10 mouse cellular contexts compared by ENCODE assay signal in genomic region chr5:99715281-99715744, GRCm38 (mm10). TPM values are rescaled to one million over a fixed set of nuclear protein-coding genes. Genes with fewer than 3 reads are reported as not detected.
DNase-seq lines count a peak whose midpoint lies in the region; ATAC-seq and TF ChIP-seq lines count a peak whose summit lies in the region.
"Had no signal": no experiment of that assay in that cellular context is flagged by ENCODE, and none has a peak within 500 bp of the region (broad histone marks: within the 10 kb centered on the region; RNA-seq: fewer than 3 reads in every experiment).

No protein-coding gene starts in this region.

- no peak for TF ChIP-seq CTCF in cerebellum, adult 2 months (IDR thresholded peaks at IDR 0.05; ENCODE audit: borderline replicate concordance, insufficient read depth, low read depth, low read length)
- no peak for TF ChIP-seq CTCF in layer of hippocampus, adult 2 months (conservative IDR thresholded peaks at IDR 0.05)

- 3% methylated on average over 5 of the region's 5 CpGs for WGBS in cerebellum, adult 2 months
- WGBS in midbrain, embryonic 14.5 days = 53% methylated on average over 5 of the region's 5 CpGs
- WGBS in liver, embryonic 12.5 days (ENCODE audit: insufficient replicate concordance) = 64% methylated on average over 5 of the region's 5 CpGs

- no peaks in the 10 kb centered on the region for H3K27me3 ChIP-seq in cerebellum, adult 2 months (ENCODE audit: control insufficient read depth, insufficient read depth, low read length)
- no peaks in the 10 kb centered on the region for H3K27me3 ChIP-seq in midbrain, embryonic 14.5 days (ENCODE audit: control insufficient read depth, insufficient read depth, low read length)
- no peaks in the 10 kb centered on the region for H3K27me3 ChIP-seq in liver, embryonic 12.5 days (replicated peaks)
- H3K27me3 ChIP-seq: embryonic facial prominence, embryonic 15.5 days had no signal

- peaks cover 5% of the 10 kb centered on the region; the same call in 1 of the 2 replicates for H3K4me1 ChIP-seq in cerebellum, adult 2 months (ENCODE audit: control insufficient read depth, insufficient read depth, low read length)
- H3K4me1 ChIP-seq in midbrain, embryonic 14.5 days (ENCODE audit: control insufficient read depth, insufficient read depth, low read length) = peaks cover 11% of the 10 kb centered on the region; the same call in 1 of the 2 replicates
- no peaks in the 10 kb centered on the region for H3K4me1 ChIP-seq in liver, embryonic 12.5 days

- no peaks in the 10 kb centered on the region for H3K36me3 ChIP-seq in midbrain, embryonic 14.5 days (ENCODE audit: control insufficient read depth, insufficient read depth, low read length)
- no peaks in the 10 kb centered on the region for H3K36me3 ChIP-seq in liver, embryonic 12.5 days
- H3K36me3 ChIP-seq: embryonic facial prominence, embryonic 15.5 days had no signal

- H3K9ac ChIP-seq in midbrain, embryonic 14.5 days (replicated peaks; ENCODE audit: low read length) = peak overlapping the region; percentile 14; the same call in 1 of the 2 replicates
- no peak overlapping the region for H3K9ac ChIP-seq in liver, embryonic 12.5 days
- H3K9ac ChIP-seq: embryonic facial prominence, embryonic 15.5 days; liver, postnatal 0 days had no signal

- 0 out of 2 replicates have a peak overlapping the region, but pooled peaks have one; percentile 10 for H3K4me2 ChIP-seq in midbrain, embryonic 14.5 days (ENCODE audit: low read length)
- no peak overlapping the region for H3K4me2 ChIP-seq in liver, embryonic 12.5 days
- H3K4me2 ChIP-seq: embryonic facial prominence, embryonic 15.5 days had no signal

- no peaks in the 10 kb centered on the region for H3K9me3 ChIP-seq in midbrain, embryonic 14.5 days (ENCODE audit: control insufficient read depth, low read length)
- no peaks in the 10 kb centered on the region for H3K9me3 ChIP-seq in liver, embryonic 12.5 days (replicated peaks)
- H3K9me3 ChIP-seq: embryonic facial prominence, embryonic 15.5 days had no signal

- peak; percentile 69 for DNase-seq in brain, embryonic 18.5 days (ENCODE audit: low read depth, low spot score)
- peak; percentile 69 to 81 for DNase-seq in cerebellum, adult 2 months
- peak; percentile 51 to 61 for DNase-seq in layer of hippocampus, adult 2 months (ENCODE audit: low spot score in 2 of 2)
- peak; percentile 55 for DNase-seq in midbrain, embryonic 14.5 days
- no peak for DNase-seq in adrenal gland, postnatal 10 days
- DNase-seq in lung, postnatal 14 days = no peak
- DNase-seq: liver, postnatal 0 days had no signal

- TF ChIP-seq POLR2A in cerebellum, adult 2 months (IDR thresholded peaks at IDR 0.05; ENCODE audit: borderline replicate concordance, insufficient read depth, low read length) = peak; percentile 28; the same call in 1 of the 2 replicates

- H3K27ac ChIP-seq in cerebellum, adult 2 months (ENCODE audit: insufficient read depth, low read length) = peak overlapping the region; percentile 91
- no peak overlapping the region for H3K27ac ChIP-seq in layer of hippocampus, adult 2 months
- H3K27ac ChIP-seq in midbrain, embryonic 14.5 days (replicated peaks; ENCODE audit: low read depth, low read length) = peak overlapping the region; percentile 70
- H3K27ac ChIP-seq in liver, embryonic 12.5 days = no peak overlapping the region
- H3K27ac ChIP-seq: embryonic facial prominence, embryonic 15.5 days had no signal

- H3K4me3 ChIP-seq in cerebellum, adult 2 months (replicated peaks; ENCODE audit: insufficient read depth, low read depth, low read length) = peak overlapping the region; percentile 35
- peak overlapping the region; percentile 18; the same call in 1 of the 2 replicates for H3K4me3 ChIP-seq in layer of hippocampus, adult 2 months
- H3K4me3 ChIP-seq in midbrain, embryonic 14.5 days (replicated peaks; ENCODE audit: low read depth, low read length) = no peak overlapping the region
- no peak overlapping the region for H3K4me3 ChIP-seq in liver, embryonic 12.5 days
- H3K4me3 ChIP-seq: embryonic facial prominence, embryonic 15.5 days had no signal

- ATAC-seq in midbrain, embryonic 14.5 days (ENCODE audit: low FRiP score, low TSS enrichment) = no peak
- ATAC-seq in liver, embryonic 12.5 days = no peak
- ATAC-seq: inflammation-experienced regulatory T-cells, adult 6 months; liver, postnatal 0 days had no signal

RNA-seq across cellular contexts. Expression of gene Rasgef1b, which starts 13.6 kb away (rescaled TPM):
- polyA plus RNA-seq in cerebellum, adult 2 months (2012; rRNA removed) = 16.7 and 19.6 TPM in 2 replicates
- total RNA-seq in layer of hippocampus, adult 2 months (2021) = 10 to 100 TPM; 11.1 to 11.9 TPM
- 59.5 and 75.6 TPM in 2 replicates for polyA plus RNA-seq in midbrain, embryonic 14.5 days (2014; fragmentation: Nextera tagmentation; extraction: Ambion mirVana)
- polyA plus RNA-seq in liver, embryonic 12.5 days (2016; fragmentation: Nextera tagmentation; extraction: Ambion mirVana) = 4.7 and 6.3 TPM in 2 replicates
- 10 to 100 TPM in 1 of 2 experiments, 1 to 10 TPM in 1; 9.3 to 13.7 TPM for total RNA-seq in adrenal gland, postnatal 10 days (2021)

Comparison
In these comparisons a context has a peak if more than half of its experiments do, and no peak if none do; other contexts are left out.
1. DNase-seq: peak in brain, embryonic 18.5 days (single experiment), cerebellum, adult 2 months (2 of 2), layer of hippocampus, adult 2 months (2 of 2) and midbrain, embryonic 14.5 days (single experiment); none in adrenal gland, postnatal 10 days (single experiment) and lung, postnatal 14 days (single experiment).
2. H3K27ac ChIP-seq: peak in cerebellum, adult 2 months (single experiment) and midbrain, embryonic 14.5 days (single experiment); none in layer of hippocampus, adult 2 months (single experiment) and liver, embryonic 12.5 days (single experiment).
3. H3K4me3 ChIP-seq: peak in cerebellum, adult 2 months (single experiment) and layer of hippocampus, adult 2 months (single experiment); none in midbrain, embryonic 14.5 days (single experiment) and liver, embryonic 12.5 days (single experiment).